Mouse (Mus musculus) right cerebral cortex, postnatal 36 days (tissue): ENCODE results near the gene Iba57.

ENCODE experiments used
- DNase-seq, 2 experiments: peaks; one replicate each; pipeline ENCODE4 v3.0.0; 2022; ENCODE audit warnings: low spot score in 2 of 2, mixed read lengths in 1 of 2

The Iba57 gene

DNA sequence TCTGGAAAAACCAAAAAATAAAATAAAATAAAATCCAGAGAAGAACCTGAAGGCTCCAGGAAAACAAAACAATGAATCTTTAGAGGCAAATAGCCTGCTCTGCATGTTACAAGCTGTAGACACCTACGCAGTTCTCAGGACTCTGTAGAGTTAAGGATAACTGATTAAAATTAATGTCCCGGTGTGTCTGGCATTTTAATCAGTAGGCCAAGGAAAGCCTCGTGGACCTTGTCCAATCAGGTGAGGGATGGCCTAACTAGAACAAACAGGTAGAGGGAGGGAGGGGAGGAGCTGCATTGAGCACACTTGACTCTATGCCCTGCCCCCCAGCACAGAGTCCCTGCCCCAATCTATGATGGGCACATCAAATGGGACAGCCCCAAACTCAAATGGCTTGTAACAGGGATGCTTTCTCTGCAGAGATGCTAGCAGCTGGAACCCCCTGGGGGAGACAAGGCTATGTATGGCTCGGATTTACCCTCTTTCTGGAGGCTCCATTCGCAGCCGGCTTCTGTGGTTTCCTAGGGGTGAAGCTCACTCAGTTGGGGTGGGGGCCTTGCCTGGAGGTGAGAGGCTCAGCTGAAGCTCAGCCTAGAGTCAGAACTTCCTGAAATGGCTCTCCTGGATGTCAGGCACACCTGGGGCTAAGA lies 10.8 kb upstream of the Iba57 start:
- DNase-seq = no peak

GRCm38 (mm10) chr11:59170549-59170948 lies 7.0 kb upstream of the Iba57 start:
- no peak for DNase-seq

GRCm38 (mm10) chr11:59169807-59170206 lies 6.3 kb upstream of the Iba57 start:
- no peak for DNase-seq

DNA sequence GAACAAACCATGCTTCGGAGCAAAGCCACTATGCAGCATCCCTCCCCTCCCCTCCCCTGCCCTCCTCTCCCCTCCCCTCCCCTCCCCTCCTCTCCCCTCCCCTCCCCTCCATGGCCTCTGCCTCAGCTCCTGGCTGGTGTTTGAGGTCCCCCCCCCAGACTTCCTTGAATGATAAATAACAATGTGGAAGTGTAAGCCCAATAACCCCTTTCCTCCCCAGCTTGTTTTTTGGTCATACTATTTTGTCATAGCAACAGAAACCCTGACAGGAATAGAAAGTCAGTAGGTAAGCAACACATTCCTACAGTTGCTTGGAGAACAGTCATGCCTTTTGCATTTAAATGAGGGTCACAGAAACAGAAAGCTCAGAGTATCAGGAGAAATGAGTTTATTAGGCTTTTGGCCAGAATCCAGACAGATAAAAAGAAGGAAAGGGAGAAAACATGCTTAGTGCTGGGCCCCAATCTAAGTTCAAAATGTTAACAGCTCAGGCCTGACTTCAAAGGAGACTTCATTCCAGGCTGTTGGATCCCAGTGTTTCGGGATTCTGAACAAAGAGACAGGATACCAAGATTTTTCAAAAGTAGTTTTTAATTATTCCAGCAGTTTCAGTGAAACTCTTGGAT lies 2.2 kb upstream of the Iba57 start:
- DNase-seq = no peak

GRCm38 (mm10) chr11:59164384-59164783 lies 845 bp upstream of the Iba57 start:
- no peak for DNase-seq

DNA sequence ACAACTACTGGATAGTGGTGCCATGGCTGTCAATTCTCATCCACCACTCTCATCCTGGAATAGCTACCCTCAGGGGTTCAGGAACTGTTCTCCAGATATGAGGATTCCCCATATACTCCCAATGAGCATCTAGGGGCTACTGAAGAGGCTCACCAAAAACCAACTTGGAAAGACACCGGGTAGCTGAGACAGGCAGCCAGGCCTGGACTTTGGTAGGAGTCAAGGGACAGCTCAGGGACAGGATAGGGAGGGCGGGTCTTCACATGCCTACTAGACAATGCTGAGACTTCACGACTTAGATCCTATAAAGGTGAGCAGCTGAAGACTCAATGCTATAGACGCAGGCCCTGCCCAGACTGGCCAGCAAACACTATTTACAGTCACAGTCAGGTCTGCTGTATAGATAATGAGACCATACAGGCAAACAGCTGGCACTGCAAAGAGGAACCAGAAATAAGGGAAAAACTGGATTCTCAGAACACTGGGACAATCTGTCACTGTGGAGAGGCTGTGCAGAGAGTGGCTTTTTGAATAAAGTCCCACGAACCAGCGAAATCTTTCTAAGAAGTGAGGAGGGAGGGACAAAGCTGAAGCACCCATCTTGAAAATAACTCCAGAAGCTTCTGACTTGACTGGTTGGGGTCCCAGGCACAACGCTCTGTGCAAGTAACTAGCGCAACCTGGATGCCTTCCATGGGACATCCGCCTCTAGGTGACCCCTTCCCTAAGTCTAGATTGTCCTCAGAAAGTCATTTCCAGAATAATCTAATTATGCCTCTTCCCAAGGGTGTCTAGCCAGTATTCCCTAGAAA lies 890 bp downstream of the Iba57 start:
- DNase-seq = no peak

GRCm38 (mm10) chr11:59161398-59161797 lies 2.1 kb downstream of the Iba57 start:
- no peak for DNase-seq

- no peak for DNase-seq
These were observed 4.0 kb downstream of the Iba57 start for GRCm38 (mm10) chr11:59159558-59159957.

GRCm38 (mm10) chr11:59159099-59159498 lies 4.4 kb downstream of the Iba57 start:
- DNase-seq = no peak

- no peak for DNase-seq
These were observed 7.6 kb downstream of the Iba57 start for GRCm38 (mm10) chr11:59155900-59156299.

DNA sequence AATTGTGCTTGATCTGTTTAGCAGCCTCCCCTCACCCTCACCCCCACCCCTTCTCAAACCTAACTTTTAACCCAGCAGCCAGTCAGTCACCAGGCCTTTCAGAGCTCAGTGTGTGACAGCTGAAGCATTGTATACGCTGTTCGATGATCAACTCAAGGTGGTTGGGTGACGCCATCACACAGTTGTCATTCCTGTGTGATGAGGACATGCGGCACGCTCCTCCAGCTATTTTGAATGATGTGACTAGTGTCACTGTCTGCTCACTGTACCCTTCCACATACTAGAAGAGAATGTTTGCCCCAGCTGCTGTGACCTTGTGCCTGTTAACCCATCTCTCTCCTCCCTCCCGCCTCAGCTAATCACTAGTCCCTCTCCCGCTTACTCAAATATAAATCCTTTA lies 9.3 kb downstream of the Iba57 start:
- no peak for DNase-seq

DNA sequence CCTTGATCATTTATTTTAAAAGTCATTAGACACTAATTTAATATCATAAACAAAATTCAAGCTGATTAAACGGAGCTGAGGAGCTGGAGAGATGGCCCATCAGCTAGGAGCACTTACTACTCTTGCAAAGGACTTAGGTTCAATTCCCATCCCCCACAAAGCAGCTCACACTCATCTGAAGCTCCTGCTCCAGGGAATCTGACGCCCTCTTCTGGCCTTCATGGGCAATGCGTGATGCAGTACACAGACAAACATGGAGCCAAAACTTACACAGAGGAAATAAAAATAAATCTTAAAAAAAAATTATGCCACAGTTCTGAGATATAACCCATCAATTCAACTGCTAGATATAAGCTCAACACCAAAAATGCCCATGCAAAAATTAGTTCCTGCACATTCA lies 11.8 kb downstream of the Iba57 start:
- no peak for DNase-seq

GRCm38 (mm10) chr11:59149302-59149701 lies 14.2 kb downstream of the Iba57 start:
- no peak for DNase-seq

GRCm38 (mm10) chr11:59142962-59143361 lies 20.6 kb downstream of the Iba57 start:
- DNase-seq = no peak

- DNase-seq = no peak
These were observed 21.7 kb downstream of the Iba57 start for GRCm38 (mm10) chr11:59141772-59142370.

DNA sequence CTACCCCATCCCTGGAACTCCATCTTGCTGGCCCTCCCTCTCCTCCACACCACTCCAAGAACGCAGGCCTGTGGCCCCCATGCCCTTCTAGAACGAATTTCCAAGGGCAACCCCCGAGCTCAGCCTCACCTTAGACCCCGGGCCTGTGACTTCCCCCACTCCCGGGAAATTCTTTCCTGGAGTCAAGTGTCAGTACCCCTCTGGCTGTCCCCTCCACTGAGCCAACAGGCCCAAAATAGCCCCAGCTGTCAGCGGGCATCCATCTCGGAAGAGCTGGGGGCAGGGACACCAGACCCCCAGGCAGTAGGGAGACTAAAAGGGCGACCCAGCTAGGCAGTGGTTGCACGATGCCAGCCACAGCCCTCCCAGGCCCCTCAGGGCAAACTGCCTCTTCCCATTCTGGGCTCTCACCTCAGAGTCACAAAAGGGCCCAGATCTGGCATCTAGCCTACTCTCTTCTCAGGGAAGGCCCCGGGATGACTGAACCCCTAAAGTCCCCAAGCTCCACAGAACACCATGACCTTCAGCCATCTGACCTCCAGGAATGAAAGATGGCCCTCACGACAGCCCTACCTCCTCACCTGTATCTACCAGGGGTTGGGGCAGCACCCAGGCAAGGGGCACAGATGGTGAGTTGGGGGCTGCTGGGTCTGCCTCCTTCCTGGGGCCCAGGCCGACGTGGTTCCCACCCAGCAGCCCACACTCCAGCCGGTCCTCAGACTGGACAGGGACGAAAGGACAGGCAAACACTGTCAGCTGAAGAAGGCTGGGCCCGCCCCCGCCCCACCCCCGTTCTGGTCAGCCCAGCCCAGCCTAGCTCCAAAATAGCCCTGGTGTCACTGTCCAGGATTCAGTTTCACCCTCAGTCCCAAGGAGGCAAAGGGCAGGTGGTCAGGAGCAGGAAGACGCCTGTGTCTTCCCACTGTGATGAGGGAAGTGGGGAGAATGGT lies 24.7 kb downstream of the Iba57 start:
- no peak for DNase-seq

GRCm38 (mm10) chr11:59136994-59137706 lies 26.4 kb downstream of the Iba57 start:
- no peak for DNase-seq

DNA sequence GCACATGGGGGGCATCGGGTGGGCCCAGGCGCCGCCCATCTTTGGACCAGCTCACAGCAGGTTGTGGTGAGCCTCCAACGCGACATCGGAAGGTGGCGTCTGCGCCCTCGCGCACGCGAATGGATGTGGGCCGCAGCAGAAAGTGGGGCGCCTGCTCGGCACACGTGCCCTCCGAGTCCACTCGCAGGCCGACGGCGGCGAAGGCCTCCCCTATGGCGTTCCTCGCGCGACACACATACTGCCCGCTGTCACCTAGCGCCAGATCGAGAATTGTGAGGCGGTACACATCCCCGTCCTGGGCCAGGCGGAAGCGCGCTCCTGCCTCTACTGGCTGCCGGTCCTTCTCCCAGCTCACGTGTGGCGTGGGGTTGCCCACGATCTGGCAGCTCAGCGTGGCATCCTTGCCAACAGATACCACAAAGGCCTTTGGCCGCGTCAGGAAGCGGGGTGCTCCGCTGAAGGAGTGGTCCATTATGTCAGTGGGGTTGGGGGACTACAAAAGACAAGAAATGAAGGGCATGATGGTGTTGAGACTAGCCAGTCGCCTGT lies 27.6 kb downstream of the Iba57 start, which contains the start of gene Obscn:
TSS of gene Obscn (minus strand) at position 499 of the 549 bp plus-strand sequence.
- no peak for DNase-seq

GRCm38 (mm10) chr11:59135051-59135820 lies 28.3 kb downstream of the Iba57 start:
- DNase-seq = no peak
